Mouse (Mus musculus): Measurements from ENCODE around the gene Zfp69.

Zfp69 gene

GRCm38 (mm10) chr4:120924554-120925299 is 26.8 kb downstream of the Zfp69 start, which contains the start of gene Exo5:
Gene Exo5 (minus strand): TSS chr4:120925017.
- peak; percentile 73 for DNase-seq

GRCm38 (mm10) chr4:120921461-120921860 is 30.0 kb downstream of the Zfp69 start:
- DNase-seq, result no peak

DNA sequence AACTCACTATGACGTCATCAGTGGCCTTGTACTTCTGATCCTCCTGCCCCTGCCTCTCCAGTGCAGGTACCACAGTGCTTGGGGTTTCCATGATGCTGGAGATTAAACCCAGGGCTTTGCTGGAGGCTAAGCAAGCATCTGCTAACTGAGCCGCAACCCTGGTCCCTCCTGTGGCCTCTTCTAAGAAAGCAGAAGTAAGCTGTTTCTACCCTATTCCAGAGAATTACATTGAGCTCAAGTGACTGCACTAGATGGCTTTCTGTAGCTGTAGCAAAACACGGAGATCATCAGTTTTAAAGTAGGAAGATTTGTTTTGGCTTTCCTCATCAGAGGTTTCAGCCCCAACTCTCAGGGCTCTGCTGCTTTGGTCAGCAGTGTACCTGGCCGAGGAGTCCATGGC is 37.0 kb downstream of the Zfp69 start:
- no peak for DNase-seq

- DNase-seq, result no peak
Measured at GRCm38 (mm10) chr4:120913861-120914260, 37.6 kb downstream of the Zfp69 start.

DNA sequence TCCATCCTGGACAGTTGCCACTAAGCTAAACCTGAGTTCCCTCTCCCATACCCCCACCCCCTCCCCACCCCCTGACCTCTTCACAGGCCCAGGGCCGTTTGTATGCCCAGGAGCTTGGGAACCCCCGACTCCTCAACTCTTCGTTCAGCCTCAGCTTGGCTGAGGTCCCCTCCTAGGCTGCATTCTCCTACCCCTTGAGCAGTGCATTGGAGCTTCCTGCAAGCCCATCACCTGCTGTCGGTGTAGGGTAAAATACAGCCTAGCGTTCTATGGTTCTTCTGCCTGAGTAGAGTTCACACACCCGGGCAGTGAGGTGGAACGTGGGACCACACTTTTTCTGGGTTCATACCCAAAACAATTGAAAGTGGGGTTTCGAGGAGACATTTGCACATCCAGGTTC is 38.1 kb downstream of the Zfp69 start:
- no peak for DNase-seq

DNA sequence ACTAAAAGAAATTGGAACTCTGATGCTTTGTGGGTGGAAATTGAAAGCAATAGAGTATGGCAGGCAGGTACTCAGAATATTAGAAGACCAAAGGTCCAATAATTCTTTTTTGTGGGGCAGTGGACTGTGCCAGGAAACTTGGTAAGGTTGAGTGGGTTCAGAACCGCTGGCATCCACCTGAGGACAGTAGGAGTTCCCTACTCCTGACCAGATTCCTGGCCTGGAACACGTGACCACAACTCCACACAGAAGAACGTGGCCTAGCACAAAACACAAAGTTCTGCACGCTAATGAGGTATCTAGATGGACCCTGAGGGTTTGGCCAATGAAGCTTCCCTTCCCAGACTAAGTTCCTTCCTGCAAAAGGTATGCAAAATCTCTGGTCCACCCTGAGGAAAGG is 38.6 kb downstream of the Zfp69 start:
- no peak for DNase-seq

- no peak for DNase-seq
Measured at GRCm38 (mm10) chr4:120911086-120911485, 40.4 kb downstream of the Zfp69 start.

DNA sequence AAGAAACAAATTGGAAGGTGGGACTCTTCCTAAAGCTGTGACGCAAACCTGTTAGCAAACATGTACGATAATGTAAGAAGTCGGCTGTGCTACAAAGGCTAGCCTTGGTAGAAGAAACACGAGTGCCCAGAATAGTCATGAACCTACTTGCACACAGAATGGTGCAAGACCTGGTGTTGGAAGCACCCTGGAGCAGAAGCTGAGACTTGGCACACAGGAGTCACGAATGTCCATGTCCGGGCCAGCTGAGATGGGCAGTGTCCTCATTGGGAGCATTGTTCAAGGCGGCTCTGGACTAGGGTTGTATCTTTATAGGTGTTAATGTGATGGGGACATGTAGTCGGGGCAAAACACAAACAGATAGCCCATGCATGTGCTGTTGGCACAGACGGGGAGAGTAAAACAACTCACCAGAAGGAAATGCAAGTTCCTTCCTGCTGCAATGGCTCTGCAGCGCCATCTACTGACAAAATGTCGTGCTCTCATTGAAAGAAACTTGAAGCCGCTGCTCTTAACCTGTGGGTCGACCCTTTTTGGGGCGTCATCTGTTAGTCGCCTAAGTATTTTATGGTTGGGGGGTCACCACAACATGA is 41.8 kb downstream of the Zfp69 start:
- DNase-seq, result peak; percentile 76

GRCm38 (mm10) chr4:120905644-120906043 is 45.9 kb downstream of the Zfp69 start:
- DNase-seq, result no peak

DNA sequence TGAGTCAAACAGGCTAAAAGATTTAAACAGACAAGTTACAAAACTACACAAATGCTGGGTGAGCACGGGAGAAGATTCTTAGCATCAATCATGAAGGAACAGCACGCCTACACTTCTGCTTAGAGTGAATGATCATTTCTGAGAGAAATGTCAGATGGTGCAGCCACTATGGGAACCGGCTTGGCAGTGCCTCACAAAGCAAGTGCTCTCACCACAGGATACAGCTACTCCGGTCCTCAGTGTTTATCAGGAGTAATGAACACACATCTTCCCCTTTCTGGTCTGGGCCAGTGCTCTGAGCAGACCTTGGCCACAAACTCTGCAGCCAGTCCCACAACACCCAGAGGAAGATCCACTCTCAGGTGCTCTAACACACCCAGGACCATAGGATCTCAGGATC is 47.0 kb downstream of the Zfp69 start:
- DNase-seq, result no peak

DNA sequence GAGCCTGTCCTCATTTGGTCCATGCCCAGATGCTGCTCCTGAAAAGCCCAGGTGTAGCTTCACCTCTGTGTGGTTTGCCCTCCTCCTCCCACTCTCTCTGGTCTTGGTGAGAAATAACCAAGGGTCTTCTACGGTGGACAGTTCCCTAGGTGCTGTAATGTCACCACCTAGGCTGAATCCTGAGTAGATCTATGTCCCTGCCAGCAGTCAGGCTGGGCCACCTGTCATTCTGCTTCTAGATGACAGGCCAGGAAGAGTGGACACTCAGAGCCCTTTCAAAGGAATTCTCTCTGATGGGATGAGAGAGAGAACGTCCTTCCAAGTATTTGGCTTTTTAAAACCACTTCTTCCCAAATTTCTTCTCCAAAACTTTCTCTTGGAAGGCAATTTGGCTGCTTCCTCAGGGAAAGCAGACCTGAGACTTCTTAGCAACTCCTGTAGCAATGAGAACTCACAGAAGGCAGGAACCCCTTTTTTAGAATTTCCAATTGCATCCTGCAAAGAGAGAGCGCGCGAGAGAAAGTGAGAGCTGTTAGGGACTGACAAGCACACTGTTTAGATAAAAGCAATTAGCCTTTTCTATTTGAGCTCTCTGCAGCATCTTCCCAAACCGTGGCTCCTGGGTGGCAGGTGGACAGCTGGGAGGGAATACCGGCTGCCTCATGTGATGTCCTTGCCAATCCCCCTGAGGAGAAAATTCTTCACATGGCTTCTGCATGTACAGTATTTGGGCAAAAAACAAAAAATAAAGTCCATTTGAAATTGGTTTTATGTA is 55.5 kb downstream of the Zfp69 start:
- peak; percentile 45 for DNase-seq

DNA sequence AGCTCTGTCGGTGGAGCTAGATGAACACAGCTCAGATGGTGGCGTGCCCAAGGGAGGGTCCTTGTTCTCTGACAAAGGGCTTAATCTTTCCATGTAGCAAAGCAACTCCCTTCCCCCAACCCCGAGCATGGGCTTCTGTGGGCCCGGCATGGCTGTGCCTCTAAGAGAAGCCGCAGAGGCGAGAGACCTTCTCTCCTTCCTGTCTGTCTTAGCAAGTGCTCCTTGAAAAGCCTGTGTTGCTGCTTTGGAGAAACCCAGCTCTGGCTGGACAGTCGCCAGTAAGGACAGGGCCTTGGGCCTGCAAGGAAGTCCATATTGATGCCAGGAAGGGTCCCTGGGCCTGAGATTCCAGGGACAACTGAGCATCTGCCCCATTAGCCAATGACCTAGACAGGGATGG is 56.3 kb downstream of the Zfp69 start:
- peak; percentile 49 for DNase-seq

- peak; percentile 43 for DNase-seq
Measured at GRCm38 (mm10) chr4:120894584-120894983, 56.9 kb downstream of the Zfp69 start.

GRCm38 (mm10) chr4:120893656-120894401 is 57.7 kb downstream of the Zfp69 start:
- DNase-seq, result peak; percentile 68

DNA sequence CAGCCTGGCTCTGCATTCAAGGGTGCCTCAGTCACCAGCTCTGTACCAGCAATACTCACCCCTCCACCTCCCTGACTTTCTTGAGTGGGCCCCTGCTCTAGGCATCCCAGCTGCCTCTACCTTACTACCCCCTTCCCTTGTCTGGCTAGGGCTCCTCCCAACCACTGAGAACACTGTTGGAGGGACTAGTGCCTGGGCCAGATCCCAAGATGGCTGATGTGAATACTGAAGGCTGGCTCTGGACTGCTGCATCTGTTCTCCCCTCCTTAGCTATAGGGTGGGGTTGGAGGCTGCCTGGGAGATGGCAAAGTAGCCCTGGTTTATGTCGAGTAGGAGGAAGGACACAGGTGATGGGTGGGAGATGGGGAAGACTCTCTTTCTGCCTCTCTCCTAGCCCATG is 59.0 kb downstream of the Zfp69 start:
- DNase-seq, result no peak

- DNase-seq, result no peak
Measured at GRCm38 (mm10) chr4:120891960-120892359, 59.5 kb downstream of the Zfp69 start.

DNA sequence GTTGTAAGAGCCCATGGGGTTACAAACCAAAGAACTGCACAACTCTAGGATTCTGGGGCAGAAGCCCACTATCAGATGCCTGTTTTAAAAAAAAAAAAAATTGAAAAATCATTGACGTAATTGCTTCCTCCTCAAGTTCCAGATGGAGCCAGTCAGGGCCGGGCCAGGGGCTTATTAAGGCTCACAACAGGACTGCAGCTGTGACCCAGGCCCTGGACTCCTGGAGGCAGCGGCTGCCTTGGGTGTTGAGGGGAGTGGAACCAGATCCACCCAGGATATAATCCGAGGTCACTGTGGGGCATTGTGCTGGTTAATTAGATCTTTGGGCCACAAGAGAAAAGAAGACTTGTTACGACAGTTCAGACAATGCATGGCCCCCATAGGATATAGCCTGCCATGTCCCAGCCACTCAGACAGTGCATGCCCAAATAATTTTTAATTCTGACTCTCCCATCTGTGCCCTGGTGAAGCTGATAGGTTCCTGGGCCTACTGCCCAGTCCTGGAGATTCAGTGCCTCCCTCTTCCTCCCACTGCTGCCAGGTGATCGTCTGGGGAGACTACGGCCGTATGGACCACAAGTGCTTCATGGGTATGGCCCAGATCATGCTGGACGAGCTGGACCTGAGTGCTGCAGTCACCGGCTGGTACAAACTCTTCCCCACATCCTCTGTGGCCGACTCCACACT is 60.6 kb downstream of the Zfp69 start:
- DNase-seq, result peak; percentile 89

- no peak for DNase-seq
Measured at GRCm38 (mm10) chr4:120888884-120889283, 62.6 kb downstream of the Zfp69 start.

DNA sequence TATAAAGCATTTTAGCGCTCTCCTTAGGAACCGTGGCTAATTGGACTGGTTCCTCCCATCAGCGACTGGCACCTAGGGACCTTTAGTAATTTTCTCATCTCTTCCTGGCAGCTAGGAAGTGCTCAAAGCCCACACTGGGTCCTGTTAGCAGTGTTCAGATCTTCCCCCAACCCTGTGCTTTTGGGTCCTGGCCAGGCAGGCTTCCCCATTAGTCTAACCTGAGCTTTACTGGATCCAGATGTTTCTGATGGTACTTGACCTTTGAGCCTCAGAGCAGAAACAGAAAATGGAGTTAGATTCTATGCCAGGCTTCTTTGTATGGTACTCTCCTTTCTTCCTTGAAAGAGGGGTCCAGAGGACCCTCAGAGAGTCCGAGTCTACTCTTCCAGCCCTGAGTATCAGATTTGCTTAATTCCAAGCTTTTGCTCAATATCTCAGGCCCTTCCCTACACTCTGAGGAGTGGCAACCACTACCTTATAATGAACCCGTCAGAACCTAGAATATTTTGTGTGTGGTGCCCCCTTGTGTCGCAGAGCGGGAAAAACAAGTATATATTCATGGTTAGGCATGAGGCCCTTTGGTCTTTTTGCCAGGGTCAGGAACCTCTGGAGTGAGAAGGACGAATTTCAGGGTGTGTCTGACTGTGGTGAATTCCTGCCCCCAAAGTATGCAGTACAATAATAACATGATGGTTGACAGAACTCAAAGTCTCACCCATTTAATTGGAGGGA is 64.0 kb downstream of the Zfp69 start:
- DNase-seq, result peak; percentile 78

- DNase-seq, result no peak
Measured at GRCm38 (mm10) chr4:120886811-120887210, 64.7 kb downstream of the Zfp69 start.

GRCm38 (mm10) chr4:120886131-120886530 is 65.4 kb downstream of the Zfp69 start:
- no peak for DNase-seq

Measured in cerebellum, adult 8-10 months (tissue).